Mouse (Mus musculus) thymus, postnatal 0 days (tissue): ENCODE data around the gene Ccdc9b. TPM values are rescaled to one million over a fixed set of nuclear protein-coding genes. Genes with fewer than 3 reads are reported as not detected.
A peak's percentile ranks its signal among the peaks of the same experiment; 100 is the strongest.

Source experiments
- DNase-seq: peaks from one replicate; pipeline ENCODE4 v3.0.0-alpha.2; 2015; ENCODE audit warnings: low spot score
- polyA plus RNA-seq: library from polyadenylated mRNA; unstranded; fragments of >200 nt; fragmentation: Nextera tagmentation; extraction: Ambion mirVana; gene quantifications from 2 replicates; pipeline ENCODE4 v1.2.1, GENCODE M21; 2015

Ccdc9b gene
- polyA plus RNA-seq, 1 experiment from 2014 or later, result 0.27 TPM

- no peak for DNase-seq
Observed at GRCm38 (mm10) chr2:118749341-118749884, 13.0 kb downstream of the Ccdc9b start.

- peak; percentile 59 for DNase-seq
Observed at GRCm38 (mm10) chr2:118747301-118747960, 15.0 kb downstream of the Ccdc9b start.

GRCm38 (mm10) chr2:118745915-118746901 lies 16.3 kb downstream of the Ccdc9b start:
- no peak for DNase-seq

- DNase-seq, result peak; percentile 94
Observed at GRCm38 (mm10) chr2:118745232-118745884, 17.1 kb downstream of the Ccdc9b start, which contains the start of gene Inafm2. Gene Inafm2, plus strand, starts transcription at chr2:118745758.

GRCm38 (mm10) chr2:118744621-118745020 lies 17.8 kb downstream of the Ccdc9b start:
- no peak for DNase-seq

- DNase-seq, result peak; percentile 72
Observed at GRCm38 (mm10) chr2:118743261-118743943, 19.1 kb downstream of the Ccdc9b start.

GRCm38 (mm10) chr2:118741183-118741582 lies 21.3 kb downstream of the Ccdc9b start:
- no peak for DNase-seq

GRCm38 (mm10) chr2:118740341-118740740 lies 22.1 kb downstream of the Ccdc9b start:
- no peak for DNase-seq

- no peak for DNase-seq
Observed at GRCm38 (mm10) chr2:118733341-118733740, 29.1 kb downstream of the Ccdc9b start.

GRCm38 (mm10) chr2:118731981-118732380 lies 30.5 kb downstream of the Ccdc9b start:
- no peak for DNase-seq

GRCm38 (mm10) chr2:118730622-118730915 lies 31.9 kb downstream of the Ccdc9b start:
- DNase-seq, result peak; percentile 75

- DNase-seq, result no peak
Observed at GRCm38 (mm10) chr2:118729816-118730621, 32.4 kb downstream of the Ccdc9b start.

GRCm38 (mm10) chr2:118729194-118729593 lies 33.3 kb downstream of the Ccdc9b start:
- DNase-seq, result no peak

GRCm38 (mm10) chr2:118728337-118728736 lies 34.1 kb downstream of the Ccdc9b start, which contains the start of gene Plcb2:
Gene Plcb2, minus strand, starts transcription at chr2:118728438.
- peak; percentile 67 for DNase-seq

GRCm38 (mm10) chr2:118727911-118728310 lies 34.5 kb downstream of the Ccdc9b start:
- no peak for DNase-seq

GRCm38 (mm10) chr2:118726873-118727272 lies 35.6 kb downstream of the Ccdc9b start:
- DNase-seq, result no peak

- DNase-seq, result no peak
Observed at GRCm38 (mm10) chr2:118725511-118725910, 37.0 kb downstream of the Ccdc9b start.

- DNase-seq, result no peak
Observed at GRCm38 (mm10) chr2:118723693-118724486, 38.6 kb downstream of the Ccdc9b start.

GRCm38 (mm10) chr2:118716677-118717076 lies 45.8 kb downstream of the Ccdc9b start:
- no peak for DNase-seq
